Mouse (Mus musculus): ENCODE data around the gene Hcfc1r1.

The Hcfc1r1 gene

DNA sequence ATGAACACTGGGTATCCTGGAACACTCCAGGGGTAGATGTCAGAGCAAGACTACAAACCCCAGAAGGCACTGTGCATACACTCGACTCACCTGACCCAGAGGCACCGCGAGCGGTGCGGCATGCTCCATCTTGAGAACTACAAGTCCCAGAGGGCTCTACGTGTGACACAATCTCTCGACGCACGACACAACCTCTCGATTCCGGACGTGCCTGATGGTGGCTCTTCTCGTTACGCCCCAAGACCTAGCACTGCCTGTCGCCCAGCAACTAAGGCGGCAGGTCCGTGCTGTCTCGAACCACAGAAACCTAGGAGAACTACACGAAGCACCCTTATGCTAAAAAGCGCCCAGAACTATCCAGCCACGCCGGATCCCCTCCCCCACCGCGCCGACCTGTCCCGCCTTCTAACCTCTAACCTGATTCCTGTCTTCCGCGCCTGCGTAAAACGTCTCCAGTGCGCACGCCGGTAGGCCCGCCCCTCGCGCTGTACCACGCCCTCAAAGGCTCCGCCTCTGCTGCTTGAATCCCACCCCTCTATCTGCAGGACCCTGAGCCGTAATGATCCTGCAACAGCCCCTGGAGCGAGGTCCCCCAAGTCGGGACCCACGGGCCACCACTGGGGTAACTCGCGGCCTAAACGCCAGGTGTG is at the start of gene Hcfc1r1, which contains the start of gene Thoc6:
Gene Hcfc1r1 (plus strand): TSS at position 173 of the 650 bp plus-strand sequence.
Gene Thoc6 (minus strand): TSS at position 459 of the 650 bp plus-strand sequence.
- peak; percentile 97 for DNase-seq (ENCODE audit: low read depth, low spot score)
- Histone ChIP-seq H3K36me3 (ENCODE audit: control insufficient read depth, insufficient read depth, low read length, poor library complexity, severe bottlenecking) (no peaks in the 10 kb centered on the region), H3K27me3 (ENCODE audit: control insufficient read depth, insufficient read depth, low read length, poor library complexity, severe bottlenecking) (no peaks in the 10 kb centered on the region)

DNA sequence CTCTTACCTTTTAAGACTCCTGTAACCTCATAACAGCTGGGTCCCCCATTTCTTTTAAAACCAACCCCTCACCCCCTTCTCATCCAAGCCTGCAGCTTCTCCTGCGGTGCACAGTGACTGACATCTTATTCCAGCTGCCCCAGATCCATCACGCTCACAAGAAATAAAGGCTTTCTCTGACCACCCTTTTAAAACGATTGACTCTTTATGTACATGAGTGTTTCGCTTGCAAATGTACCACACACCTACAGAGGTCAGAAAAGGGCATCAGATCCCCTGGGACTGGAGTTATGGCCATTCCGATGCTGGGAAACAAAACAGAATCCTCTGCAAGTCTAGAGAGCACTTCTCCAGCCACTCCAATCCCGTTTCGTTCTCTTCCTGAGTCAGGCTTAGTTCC is 45.6 kb upstream of the Hcfc1r1 start:
- H3K27me3 ChIP-seq (ENCODE audit: control insufficient read depth, insufficient read depth, low read length, poor library complexity, severe bottlenecking): no peaks in the 10 kb centered on the region
- no peaks in the 10 kb centered on the region for H3K36me3 ChIP-seq (ENCODE audit: control insufficient read depth, insufficient read depth, low read length, poor library complexity, severe bottlenecking)
- DNase-seq (ENCODE audit: low read depth, low spot score): no peak

DNA sequence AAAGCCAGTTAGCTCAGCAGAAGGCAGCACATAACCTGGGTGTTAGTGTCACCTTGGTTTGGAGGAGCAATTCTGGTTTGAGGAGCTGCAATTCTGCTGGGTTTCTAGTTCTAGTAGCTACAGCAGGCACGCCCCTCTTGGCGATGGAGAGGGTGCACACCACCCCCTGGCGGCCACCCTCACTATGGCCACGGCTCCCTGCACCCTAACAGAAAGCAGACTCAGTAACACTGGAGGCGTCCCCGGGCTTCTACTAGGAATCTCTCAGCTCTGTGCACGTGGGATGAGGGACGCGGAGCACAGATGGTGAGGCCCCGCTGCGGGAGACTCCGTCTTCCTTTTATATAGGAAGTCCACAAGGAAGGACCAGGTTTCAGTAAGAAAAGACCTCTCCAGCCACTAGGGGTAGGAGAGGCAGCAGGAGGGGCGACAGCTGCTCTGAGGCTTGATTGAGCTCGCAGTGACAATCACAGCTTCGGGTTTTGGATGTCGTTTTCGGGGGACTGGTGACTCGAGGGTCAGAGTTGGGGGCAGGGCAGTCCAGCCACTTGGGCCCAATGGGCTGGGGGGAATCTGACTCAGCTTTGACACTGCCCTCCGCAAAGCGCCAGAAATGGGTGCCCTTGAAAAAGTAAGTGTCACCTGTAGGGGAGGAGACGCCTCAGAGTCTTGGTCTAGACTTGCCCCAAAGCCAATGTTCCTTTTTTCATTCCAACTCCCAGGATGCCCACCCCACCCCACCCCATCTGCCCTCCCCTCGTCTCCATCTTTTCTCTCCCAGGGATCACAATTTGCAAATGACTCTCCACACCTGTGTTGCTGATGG is 43.0 kb upstream of the Hcfc1r1 start:
- Histone ChIP-seq H3K36me3 (ENCODE audit: control insufficient read depth, insufficient read depth, low read length, poor library complexity, severe bottlenecking) (no peaks in the 10 kb centered on the region), H3K27me3 (ENCODE audit: control insufficient read depth, insufficient read depth, low read length, poor library complexity, severe bottlenecking) (no peaks in the 10 kb centered on the region)
- peak; percentile 74 for DNase-seq (ENCODE audit: low read depth, low spot score)

DNA sequence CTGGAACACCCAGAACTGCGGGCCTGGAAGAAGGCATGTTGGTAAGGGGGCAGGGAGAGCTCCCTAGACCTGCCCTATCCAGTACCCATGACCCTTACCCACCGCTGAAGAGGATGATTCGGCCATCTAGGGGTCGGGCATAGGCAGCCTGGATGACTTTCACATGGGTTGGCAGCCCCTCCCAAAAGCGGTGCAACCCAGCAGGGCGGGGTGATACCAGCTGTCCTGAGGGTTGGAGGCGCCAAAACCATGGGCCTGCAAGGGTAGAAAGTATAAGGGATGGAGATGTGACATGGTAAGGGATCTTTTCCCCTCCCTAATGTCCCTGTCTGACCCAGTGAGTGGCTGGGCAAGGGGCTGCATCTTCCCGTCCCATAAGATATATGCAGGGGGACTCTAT is 42.2 kb upstream of the Hcfc1r1 start:
- Histone ChIP-seq H3K27me3 (ENCODE audit: control insufficient read depth, insufficient read depth, low read length, poor library complexity, severe bottlenecking) (no peaks in the 10 kb centered on the region; the same call in 1 of the 2 replicates), H3K36me3 (ENCODE audit: control insufficient read depth, insufficient read depth, low read length, poor library complexity, severe bottlenecking) (no peaks in the 10 kb centered on the region)
- no peak for DNase-seq (ENCODE audit: low read depth, low spot score)

- Histone ChIP-seq H3K36me3 (ENCODE audit: control insufficient read depth, insufficient read depth, low read length, poor library complexity, severe bottlenecking) (no peaks in the 10 kb centered on the region), H3K27me3 (ENCODE audit: control insufficient read depth, insufficient read depth, low read length, poor library complexity, severe bottlenecking) (no peaks in the 10 kb centered on the region; the same call in 1 of the 2 replicates)
- DNase-seq (ENCODE audit: low read depth, low spot score): no peak
Measured at GRCm38 (mm10) chr17:23644613-23645495, 28.5 kb upstream of the Hcfc1r1 start, which contains the start of gene Mmp25. TSS of gene Mmp25 (minus strand) at chr17:23645277.

- H3K36me3 ChIP-seq (ENCODE audit: control insufficient read depth, insufficient read depth, low read length, poor library complexity, severe bottlenecking): no peaks in the 10 kb centered on the region
- DNase-seq (ENCODE audit: low read depth, low spot score): no peak
- no peaks in the 10 kb centered on the region; the same call in 1 of the 2 replicates for H3K27me3 ChIP-seq (ENCODE audit: control insufficient read depth, insufficient read depth, low read length, poor library complexity, severe bottlenecking)
Measured at GRCm38 (mm10) chr17:23645894-23646293, 27.5 kb upstream of the Hcfc1r1 start.

- Histone ChIP-seq H3K36me3 (ENCODE audit: control insufficient read depth, insufficient read depth, low read length, poor library complexity, severe bottlenecking) (no peaks in the 10 kb centered on the region), H3K27me3 (ENCODE audit: control insufficient read depth, insufficient read depth, low read length, poor library complexity, severe bottlenecking) (no peaks in the 10 kb centered on the region)
- no peak for DNase-seq (ENCODE audit: low read depth, low spot score)
Measured at GRCm38 (mm10) chr17:23651363-23651762, 22.0 kb upstream of the Hcfc1r1 start.

- DNase-seq (ENCODE audit: low read depth, low spot score): no peak
- no peaks in the 10 kb centered on the region for H3K27me3 ChIP-seq (ENCODE audit: control insufficient read depth, insufficient read depth, low read length, poor library complexity, severe bottlenecking)
- no peaks in the 10 kb centered on the region for H3K36me3 ChIP-seq (ENCODE audit: control insufficient read depth, insufficient read depth, low read length, poor library complexity, severe bottlenecking)
Measured at GRCm38 (mm10) chr17:23653324-23653723, 20.1 kb upstream of the Hcfc1r1 start.

DNA sequence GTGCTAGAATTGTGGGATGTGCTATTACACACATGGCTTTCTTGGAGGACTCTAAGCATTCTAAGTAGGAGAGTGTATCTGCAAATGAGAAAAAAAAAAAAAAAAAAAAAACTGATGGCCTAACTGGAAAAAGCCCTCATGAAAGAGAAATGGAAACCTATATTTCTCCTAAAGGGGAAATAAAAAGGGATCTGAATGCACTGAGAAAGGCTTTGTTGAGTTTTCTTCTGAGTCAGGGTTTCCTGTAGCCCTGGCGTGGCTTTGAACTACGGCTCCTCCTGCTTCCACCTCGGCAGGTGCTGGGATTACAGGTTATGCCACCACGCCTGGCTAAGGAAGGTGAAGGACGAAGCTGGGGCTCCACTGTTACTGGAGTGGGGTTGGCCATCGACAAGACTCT is 19.4 kb upstream of the Hcfc1r1 start:
- no peaks in the 10 kb centered on the region for H3K27me3 ChIP-seq (ENCODE audit: control insufficient read depth, insufficient read depth, low read length, poor library complexity, severe bottlenecking)
- DNase-seq (ENCODE audit: low read depth, low spot score): no peak
- no peaks in the 10 kb centered on the region for H3K36me3 ChIP-seq (ENCODE audit: control insufficient read depth, insufficient read depth, low read length, poor library complexity, severe bottlenecking)

- Histone ChIP-seq H3K27me3 (ENCODE audit: control insufficient read depth, insufficient read depth, low read length, poor library complexity, severe bottlenecking) (no peaks in the 10 kb centered on the region), H3K36me3 (ENCODE audit: control insufficient read depth, insufficient read depth, low read length, poor library complexity, severe bottlenecking) (no peaks in the 10 kb centered on the region)
- DNase-seq (ENCODE audit: low read depth, low spot score): no peak
Measured at GRCm38 (mm10) chr17:23654410-23654809, 19.0 kb upstream of the Hcfc1r1 start.

- DNase-seq (ENCODE audit: low read depth, low spot score): no peak
- Histone ChIP-seq H3K36me3 (ENCODE audit: control insufficient read depth, insufficient read depth, low read length, poor library complexity, severe bottlenecking) (no peaks in the 10 kb centered on the region), H3K27me3 (ENCODE audit: control insufficient read depth, insufficient read depth, low read length, poor library complexity, severe bottlenecking) (no peaks in the 10 kb centered on the region)
Measured at GRCm38 (mm10) chr17:23658450-23658849, 14.9 kb upstream of the Hcfc1r1 start.

DNA sequence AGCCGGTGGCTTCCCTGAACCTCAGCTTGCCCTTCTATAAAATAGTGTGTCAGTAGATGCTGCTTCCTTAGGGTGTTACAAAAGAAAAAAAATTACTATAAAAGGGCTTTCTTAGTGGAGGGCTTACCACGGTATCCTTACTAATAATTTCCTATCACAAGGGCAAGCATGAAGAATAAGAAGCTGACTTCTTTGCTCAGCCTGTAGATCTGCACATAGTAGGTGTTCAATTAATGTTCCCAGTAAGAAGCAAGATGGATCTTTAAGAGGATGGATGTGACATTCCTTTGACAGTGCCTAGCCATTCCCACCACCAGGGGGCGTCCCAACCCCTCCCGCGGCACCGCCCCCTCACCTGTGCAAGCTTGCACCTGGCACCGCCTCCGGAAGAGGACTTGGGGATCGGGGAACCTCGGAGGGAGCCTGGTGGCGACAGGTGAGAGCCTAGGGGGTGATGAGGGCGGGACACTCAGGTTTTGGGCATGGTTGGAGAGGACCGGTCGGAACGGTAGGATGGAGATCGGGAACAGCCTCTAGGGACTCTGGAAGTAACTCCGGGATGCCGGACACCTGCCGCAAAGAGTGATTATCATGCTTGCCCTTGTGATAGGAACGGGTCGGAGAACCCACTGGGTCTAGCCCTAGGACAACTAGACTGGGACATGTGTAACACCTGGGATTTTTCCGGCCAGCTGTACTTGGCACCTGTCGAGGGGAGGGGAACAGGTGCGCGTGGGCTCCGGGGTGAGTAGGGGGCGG is 13.1 kb upstream of the Hcfc1r1 start, which contains the start of gene Bicdl2:
Gene Bicdl2 (plus strand): TSS at position 390 of the 759 bp plus-strand sequence.
- no peaks in the 10 kb centered on the region for H3K27me3 ChIP-seq (ENCODE audit: control insufficient read depth, insufficient read depth, low read length, poor library complexity, severe bottlenecking)
- peak; percentile 71 for DNase-seq (ENCODE audit: low read depth, low spot score)
- no peaks in the 10 kb centered on the region for H3K36me3 ChIP-seq (ENCODE audit: control insufficient read depth, insufficient read depth, low read length, poor library complexity, severe bottlenecking)

GRCm38 (mm10) chr17:23660876-23661200 is 12.6 kb upstream of the Hcfc1r1 start:
- Histone ChIP-seq H3K27me3 (ENCODE audit: control insufficient read depth, insufficient read depth, low read length, poor library complexity, severe bottlenecking) (no peaks in the 10 kb centered on the region), H3K36me3 (ENCODE audit: control insufficient read depth, insufficient read depth, low read length, poor library complexity, severe bottlenecking) (no peaks in the 10 kb centered on the region)
- no peak for DNase-seq (ENCODE audit: low read depth, low spot score)

DNA sequence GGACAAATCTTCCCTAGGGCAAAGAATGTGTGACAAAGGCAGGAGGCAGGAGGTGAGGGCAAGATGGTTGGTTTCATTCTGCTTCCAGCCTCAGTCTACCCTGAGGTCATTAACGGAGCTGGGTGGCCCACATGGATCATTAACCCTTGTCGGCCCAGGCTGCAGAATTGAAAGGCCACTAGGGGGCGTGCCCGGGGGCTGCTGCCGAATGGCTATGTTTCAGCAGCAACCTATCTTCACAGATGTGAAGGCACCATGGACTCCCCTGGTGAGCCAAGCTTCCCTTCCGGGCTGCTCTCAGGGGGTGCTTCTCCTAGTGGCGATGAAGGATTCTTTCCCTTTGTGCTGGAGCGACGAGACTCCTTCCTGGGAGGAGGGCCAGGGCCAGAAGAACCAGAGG is 11.9 kb upstream of the Hcfc1r1 start:
- no peaks in the 10 kb centered on the region for H3K36me3 ChIP-seq (ENCODE audit: control insufficient read depth, insufficient read depth, low read length, poor library complexity, severe bottlenecking)
- peak; percentile 51 for DNase-seq (ENCODE audit: low read depth, low spot score)
- no peaks in the 10 kb centered on the region for H3K27me3 ChIP-seq (ENCODE audit: control insufficient read depth, insufficient read depth, low read length, poor library complexity, severe bottlenecking)

All from splenic B cell, adult 2 months (primary cell).